Mouse (Mus musculus): ENCODE results near the gene Shroom3.

DNA sequence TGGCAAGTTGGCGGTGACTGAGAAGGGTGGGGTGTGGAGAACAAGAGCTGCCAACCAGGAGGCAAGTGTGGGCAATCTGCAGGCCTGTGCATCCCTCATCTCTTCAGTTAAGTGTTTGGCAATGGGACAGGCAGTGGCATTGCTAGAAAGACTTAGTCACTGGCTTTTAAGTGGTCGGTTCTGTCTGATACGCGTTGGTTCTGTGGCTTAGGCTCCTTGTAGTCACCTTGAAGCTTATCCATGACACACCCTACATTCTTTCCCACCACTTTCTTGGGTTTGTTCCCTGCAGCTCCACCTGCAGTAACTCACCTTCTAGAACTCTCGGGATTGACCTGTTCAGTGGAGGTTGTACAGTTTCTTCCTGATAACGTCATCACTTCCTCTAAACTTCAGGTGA, 166.5 kb downstream of the Shroom3 start:
- TF ChIP-seq CTCF (IDR thresholded peaks at IDR 0.05; ENCODE audit: low read depth, low read length) (no peak), POLR2A (IDR thresholded peaks at IDR 0.05; ENCODE audit: borderline replicate concordance, low read depth, low read length) (no peak)

Data from bone marrow macrophage, adult 2 months (primary cell).